Mouse (Mus musculus) thymus, postnatal 14 days (tissue): ENCODE data around the gene H2-M3.
"Not testable (repeated sequence)": the region's sequence is repeated elsewhere in the genome, so short reads cannot be mapped to it uniquely, and the experiment has no call there.

ENCODE experiments used
- DNase-seq: peaks from one replicate; pipeline ENCODE4 v3.0.0; 2021

The H2-M3 gene

DNA sequence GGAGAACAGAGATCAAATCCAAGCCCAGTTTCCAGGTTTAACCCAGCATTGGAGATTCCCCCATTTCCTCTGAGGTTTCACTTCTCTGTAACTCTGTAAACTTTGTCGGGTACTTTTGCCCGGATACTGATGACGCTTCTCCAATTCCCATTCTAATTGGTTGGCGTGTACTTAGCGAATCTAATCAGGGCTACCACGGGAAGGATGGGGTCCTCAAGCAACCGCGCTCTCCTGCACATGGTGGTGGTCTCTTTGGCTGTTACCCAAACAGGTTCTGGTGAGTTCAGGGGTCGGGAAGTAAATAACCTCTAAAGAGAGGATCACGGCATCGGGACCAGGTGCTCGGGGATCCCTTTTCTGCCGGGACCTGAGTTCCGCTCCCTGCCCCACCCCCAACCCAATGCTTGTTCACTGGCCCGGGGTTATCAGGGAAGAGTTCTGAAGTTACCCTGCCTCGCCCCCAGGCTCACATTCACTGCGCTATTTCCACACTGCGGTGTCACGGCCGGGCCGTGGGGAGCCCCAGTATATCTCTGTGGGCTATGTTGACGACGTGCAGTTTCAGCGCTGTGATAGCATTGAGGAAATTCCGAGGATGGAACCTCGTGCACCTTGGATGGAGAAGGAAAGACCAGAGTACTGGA is at the start of gene H2-M3:
H2-M3 (plus strand) TSS at position 163 of the 644 bp plus-strand sequence.
- DNase-seq = peak; percentile 93

GRCm38 (mm10) chr17:37221879-37222278 is 48.1 kb upstream of the H2-M3 start:
- DNase-seq = no peak

DNA sequence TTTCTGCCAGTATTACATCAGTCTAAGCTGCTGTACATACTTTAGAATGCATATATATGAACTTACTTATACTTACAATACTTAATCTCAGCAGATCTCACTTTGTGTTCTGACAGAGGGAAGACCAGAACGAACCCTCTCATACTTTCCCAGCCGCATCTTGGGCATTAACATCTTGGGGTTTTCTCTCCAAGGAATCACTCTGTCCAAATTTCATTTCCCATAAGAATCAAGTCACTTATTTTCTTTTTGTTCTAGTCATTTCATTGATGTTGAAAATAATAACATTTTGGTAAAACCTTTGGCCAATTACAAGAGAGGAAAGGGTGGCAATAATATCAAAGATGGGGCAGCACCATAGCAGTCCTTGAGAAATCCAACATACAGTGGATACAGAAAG is 32.8 kb upstream of the H2-M3 start, which contains the start of gene Olfr97:
Olfr97 (minus strand) TSS at position 101 of the 400 bp plus-strand sequence.
- DNase-seq = not testable (repeated sequence)

- no peak for DNase-seq
Measured at GRCm38 (mm10) chr17:37242198-37242597, 27.8 kb upstream of the H2-M3 start.

DNA sequence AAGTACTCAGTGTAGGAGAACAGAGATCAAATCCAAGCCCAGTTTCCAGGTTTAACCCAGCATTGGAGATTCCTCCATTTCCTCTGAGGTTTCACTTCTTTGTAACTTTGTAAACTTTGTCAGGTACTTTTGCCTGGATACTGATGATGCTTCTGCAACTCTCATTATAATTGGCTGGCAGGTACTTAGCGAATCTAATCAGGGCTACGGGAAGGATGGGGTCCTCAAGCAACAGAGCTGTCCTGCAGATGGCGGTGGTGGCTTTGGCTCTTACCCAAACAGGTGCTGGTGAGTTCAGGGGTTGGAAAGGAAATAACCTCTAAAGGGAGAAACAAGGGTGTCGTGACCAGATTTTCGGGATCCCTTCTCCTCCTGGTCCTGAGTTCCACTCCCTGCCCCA is 23.3 kb upstream of the H2-M3 start:
- peak; percentile 67 for DNase-seq

GRCm38 (mm10) chr17:37249460-37249859 is 20.6 kb upstream of the H2-M3 start:
- DNase-seq = no peak

GRCm38 (mm10) chr17:37250544-37250943 is 19.5 kb upstream of the H2-M3 start:
- DNase-seq = peak; percentile 40

DNA sequence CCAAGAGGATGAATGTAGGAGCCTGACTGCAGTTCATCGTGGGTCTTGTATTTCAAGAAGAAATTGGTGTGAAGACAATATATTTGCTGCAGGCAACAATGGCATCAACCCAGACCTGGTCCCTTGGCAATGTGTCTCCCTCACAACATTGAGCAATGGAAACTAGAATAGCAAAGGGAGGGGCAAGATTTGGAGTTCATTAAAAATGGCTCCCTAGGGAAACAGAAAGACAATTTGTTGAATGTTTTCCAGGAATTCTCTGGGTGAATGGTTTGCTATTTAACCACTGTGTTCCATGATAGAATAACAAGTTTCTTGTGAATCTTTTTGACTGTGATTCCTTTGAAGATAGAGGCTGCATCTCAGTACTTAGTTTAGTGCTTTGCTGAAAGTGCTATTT is 6.4 kb upstream of the H2-M3 start, which contains the start of gene Olfr98:
Olfr98 (minus strand) TSS at position 124 of the 400 bp plus-strand sequence.
- no peak for DNase-seq

- peak; percentile 75 for DNase-seq
Measured at GRCm38 (mm10) chr17:37270702-37271092, 677 bp downstream of the H2-M3 start.

DNA sequence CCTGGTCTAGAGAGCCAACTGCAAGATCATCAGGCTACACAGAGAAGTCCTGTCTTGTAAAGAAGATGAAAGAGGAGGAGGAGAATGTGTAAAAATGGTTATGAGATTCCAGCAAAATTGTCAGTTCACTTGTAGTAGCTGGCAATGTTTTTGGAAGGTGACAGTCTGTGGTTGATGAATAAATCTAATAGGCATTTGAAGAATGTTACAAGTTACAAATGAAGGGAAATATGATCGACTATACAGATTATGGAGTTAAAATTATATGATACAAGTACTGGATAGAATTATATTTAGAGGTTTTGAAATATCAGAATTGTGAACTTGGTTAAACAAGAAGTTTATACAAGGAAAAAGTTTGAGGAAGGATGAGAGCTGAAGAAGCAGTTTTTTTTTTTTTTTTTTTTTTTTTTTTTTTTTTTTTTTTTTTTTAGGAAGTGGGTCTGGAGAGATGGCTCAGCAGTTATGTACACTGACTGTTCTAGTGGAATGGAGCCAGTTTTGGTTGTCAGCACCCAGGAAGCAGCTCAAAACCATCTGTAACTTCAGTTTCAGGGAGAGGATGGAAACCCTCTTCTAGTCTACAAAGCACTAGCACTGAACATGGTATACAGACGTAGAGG is 5.7 kb downstream of the H2-M3 start:
- DNase-seq = no peak

DNA sequence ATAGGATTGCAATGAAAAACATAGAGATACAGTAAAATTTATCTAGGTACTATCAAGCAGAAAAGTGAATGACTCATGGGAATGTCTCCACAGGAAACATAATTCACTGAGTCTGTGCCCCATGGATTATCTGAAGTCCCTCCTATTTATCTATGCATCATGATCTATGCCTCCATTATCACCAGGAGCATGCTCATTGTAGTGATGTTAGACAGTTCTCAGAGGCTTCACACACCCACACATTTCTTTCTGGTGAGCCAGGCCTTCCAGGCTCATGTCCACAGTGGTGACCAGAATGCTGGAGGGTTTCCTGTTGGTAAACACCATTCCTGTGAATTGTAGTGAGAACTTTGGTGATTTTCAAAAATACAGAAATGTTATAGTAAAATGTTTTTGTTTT is 6.6 kb downstream of the H2-M3 start:
- no peak for DNase-seq

GRCm38 (mm10) chr17:37280331-37280730 is 10.3 kb downstream of the H2-M3 start:
- DNase-seq = no peak

DNA sequence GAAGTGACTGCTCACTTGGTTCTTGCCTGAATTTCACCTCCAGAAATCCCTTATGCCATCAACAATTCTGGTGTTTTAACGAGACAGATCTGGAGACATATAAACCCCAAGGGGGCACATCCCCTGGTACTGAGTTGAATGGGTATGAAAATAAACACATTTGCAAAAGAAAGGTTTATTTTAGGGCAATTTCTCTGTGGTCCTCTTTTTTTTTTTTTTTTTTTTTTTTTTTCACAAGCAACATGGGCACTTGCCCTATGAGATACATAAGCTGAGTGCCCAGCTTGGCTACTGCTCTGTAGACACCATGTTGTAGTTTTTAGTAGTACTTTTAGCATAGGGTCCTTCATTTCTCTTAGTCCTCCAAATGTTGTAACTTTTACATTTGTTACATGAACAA is 13.3 kb downstream of the H2-M3 start, which contains the start of gene Olfr99:
Olfr99 (minus strand) TSS at position 101 of the 400 bp plus-strand sequence.
- DNase-seq = no peak

- no peak for DNase-seq
Measured at GRCm38 (mm10) chr17:37304213-37304612, 34.2 kb downstream of the H2-M3 start, which contains the start of gene Olfr101. TSS of gene Olfr101 (minus strand) at chr17:37304313.

GRCm38 (mm10) chr17:37308483-37308882 is 38.5 kb downstream of the H2-M3 start:
- DNase-seq = no peak

DNA sequence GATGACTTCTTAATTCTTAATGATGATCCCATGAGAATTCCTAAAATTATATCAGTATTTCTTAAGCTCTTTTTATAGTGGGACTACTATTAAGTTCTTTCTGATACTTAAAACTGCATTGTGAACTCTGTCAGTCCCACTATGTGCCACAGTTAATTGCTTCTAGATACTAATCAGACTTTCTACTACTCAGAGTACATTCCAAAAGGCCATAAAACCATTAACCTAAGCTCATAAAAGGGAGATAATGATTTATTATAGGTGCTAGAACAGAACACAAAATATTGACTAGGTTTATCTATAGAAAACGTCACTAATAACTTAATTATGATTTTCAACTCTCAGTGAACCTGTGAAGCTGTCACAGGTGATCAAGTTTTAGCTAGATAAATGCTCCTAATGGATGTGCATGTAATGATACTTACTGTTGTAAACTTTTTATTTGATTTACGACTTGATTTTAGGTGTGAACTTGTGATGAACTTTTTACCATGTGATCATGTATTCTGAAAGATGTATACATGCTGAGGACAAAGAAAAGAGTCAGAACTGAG is 40.2 kb downstream of the H2-M3 start:
- DNase-seq = no peak

GRCm38 (mm10) chr17:37316954-37317353 is 46.9 kb downstream of the H2-M3 start, which contains the start of gene Olfr102:
TSS of gene Olfr102 (minus strand) at chr17:37317054.
- no peak for DNase-seq
